Mouse (Mus musculus): ENCODE measurements around the gene Ophn1. TPM values are rescaled to one million over a fixed set of nuclear protein-coding genes. Genes with fewer than 3 reads are reported as not detected.
A peak's percentile ranks its signal among the peaks of the same experiment; 100 is the strongest.

Gene Ophn1
- polyA plus RNA-seq, 1 experiment from 2014 or later, result 46.0 TPM

- Histone ChIP-seq H3K36me3 (ENCODE audit: control insufficient read depth, insufficient read depth, low read length) (no peaks in the 10 kb centered on the region), H3K4me2 (ENCODE audit: low read length) (no peak overlapping the region), H3K27me3 (ENCODE audit: control insufficient read depth, insufficient read depth, low read depth, low read length) (no peaks in the 10 kb centered on the region), H3K27ac (ENCODE audit: low read length) (no peak overlapping the region), H3K4me3 (ENCODE audit: low read depth, low read length) (no peak overlapping the region), H3K9me3 (replicated peaks; ENCODE audit: control insufficient read depth, low read length, poor library complexity, severe bottlenecking) (no peaks in the 10 kb centered on the region), H3K4me1 (ENCODE audit: control insufficient read depth, insufficient read depth, low read length) (no peaks in the 10 kb centered on the region), H3K9ac (ENCODE audit: low read depth, low read length) (no peak overlapping the region)
- WGBS, result 95% methylated on average over 5 of the region's 5 CpGs
- no peak for ATAC-seq
These were observed 154.1 kb downstream of the Ophn1 start for GRCm38 (mm10) chrX:98736758-98737157.

GRCm38 (mm10) chrX:98722991-98723390 is 167.8 kb downstream of the Ophn1 start:
- Histone ChIP-seq H3K9ac (ENCODE audit: low read depth, low read length) (no peak overlapping the region), H3K27ac (ENCODE audit: low read length) (no peak overlapping the region), H3K27me3 (ENCODE audit: control insufficient read depth, insufficient read depth, low read depth, low read length) (no peaks in the 10 kb centered on the region), H3K4me2 (ENCODE audit: low read length) (no peak overlapping the region), H3K4me3 (ENCODE audit: low read depth, low read length) (no peak overlapping the region), H3K9me3 (replicated peaks; ENCODE audit: control insufficient read depth, low read length, poor library complexity, severe bottlenecking) (no peaks in the 10 kb centered on the region), H3K36me3 (ENCODE audit: control insufficient read depth, insufficient read depth, low read length) (no peaks in the 10 kb centered on the region), H3K4me1 (ENCODE audit: control insufficient read depth, insufficient read depth, low read length) (no peaks in the 10 kb centered on the region)
- WGBS, result 85% methylated on average over 10 of the region's 10 CpGs
- ATAC-seq, result no peak

GRCm38 (mm10) chrX:98707766-98708165 is 183.1 kb downstream of the Ophn1 start:
- H3K36me3 ChIP-seq (ENCODE audit: control insufficient read depth, insufficient read depth, low read length), result no peaks in the 10 kb centered on the region
- H3K9me3 ChIP-seq (replicated peaks; ENCODE audit: control insufficient read depth, low read length, poor library complexity, severe bottlenecking), result no peaks in the 10 kb centered on the region
- no peak overlapping the region for H3K4me3 ChIP-seq (ENCODE audit: low read depth, low read length)
- H3K27ac ChIP-seq (ENCODE audit: low read length), result no peak overlapping the region
- H3K27me3 ChIP-seq (ENCODE audit: control insufficient read depth, insufficient read depth, low read depth, low read length), result no peaks in the 10 kb centered on the region
- H3K9ac ChIP-seq (ENCODE audit: low read depth, low read length), result no peak overlapping the region
- H3K4me1 ChIP-seq (ENCODE audit: control insufficient read depth, insufficient read depth, low read length), result no peaks in the 10 kb centered on the region
- H3K4me2 ChIP-seq (ENCODE audit: low read length), result no peak overlapping the region
- ATAC-seq, result no peak

- 18% methylated on average over 4 of the region's 4 CpGs for WGBS
These were observed 189.2 kb downstream of the Ophn1 start for GRCm38 (mm10) chrX:98701635-98702034.

GRCm38 (mm10) chrX:98682603-98683002 is 208.2 kb downstream of the Ophn1 start:
- no peak overlapping the region for H3K4me2 ChIP-seq (ENCODE audit: low read length)
- H3K36me3 ChIP-seq (ENCODE audit: control insufficient read depth, insufficient read depth, low read length), result no peaks in the 10 kb centered on the region
- no peaks in the 10 kb centered on the region for H3K27me3 ChIP-seq (ENCODE audit: control insufficient read depth, insufficient read depth, low read depth, low read length)
- H3K27ac ChIP-seq (ENCODE audit: low read length), result no peak overlapping the region
- no peak overlapping the region for H3K4me3 ChIP-seq (ENCODE audit: low read depth, low read length)
- H3K9me3 ChIP-seq (replicated peaks; ENCODE audit: control insufficient read depth, low read length, poor library complexity, severe bottlenecking), result no peaks in the 10 kb centered on the region
- ATAC-seq, result no peak
- no peak overlapping the region for H3K9ac ChIP-seq (ENCODE audit: low read depth, low read length)
- H3K4me1 ChIP-seq (ENCODE audit: control insufficient read depth, insufficient read depth, low read length), result no peaks in the 10 kb centered on the region

More at GRCm38 (mm10) chrX:98701635-98702034, 189.2 kb downstream of the Ophn1 start:
- Histone ChIP-seq H3K4me1 (ENCODE audit: control insufficient read depth, insufficient read depth, low read length) (no peaks in the 10 kb centered on the region), H3K27me3 (ENCODE audit: control insufficient read depth, insufficient read depth, low read depth, low read length) (no peaks in the 10 kb centered on the region), H3K27ac (ENCODE audit: low read length) (no peak overlapping the region), H3K9me3 (replicated peaks; ENCODE audit: control insufficient read depth, low read length, poor library complexity, severe bottlenecking) (no peaks in the 10 kb centered on the region), H3K9ac (ENCODE audit: low read depth, low read length) (no peak overlapping the region), H3K4me3 (ENCODE audit: low read depth, low read length) (no peak overlapping the region), H3K4me2 (ENCODE audit: low read length) (no peak overlapping the region), H3K36me3 (ENCODE audit: control insufficient read depth, insufficient read depth, low read length) (no peaks in the 10 kb centered on the region)
- peak; percentile 80 for ATAC-seq

- H3K9ac ChIP-seq (ENCODE audit: low read depth, low read length), result no peak overlapping the region
- H3K4me1 ChIP-seq (ENCODE audit: control insufficient read depth, insufficient read depth, low read length), result no peaks in the 10 kb centered on the region
- H3K27me3 ChIP-seq (ENCODE audit: control insufficient read depth, insufficient read depth, low read depth, low read length), result no peaks in the 10 kb centered on the region
- no peaks in the 10 kb centered on the region for H3K36me3 ChIP-seq (ENCODE audit: control insufficient read depth, insufficient read depth, low read length)
- 86% methylated on average over 2 of the region's 2 CpGs for WGBS
- H3K27ac ChIP-seq (ENCODE audit: low read length), result no peak overlapping the region
- no peak overlapping the region for H3K4me3 ChIP-seq (ENCODE audit: low read depth, low read length)
- no peak overlapping the region for H3K4me2 ChIP-seq (ENCODE audit: low read length)
- H3K9me3 ChIP-seq (replicated peaks; ENCODE audit: control insufficient read depth, low read length, poor library complexity, severe bottlenecking), result no peaks in the 10 kb centered on the region
- ATAC-seq, result no peak
These were observed 209.5 kb downstream of the Ophn1 start for GRCm38 (mm10) chrX:98681281-98681680.

GRCm38 (mm10) chrX:98670988-98671387 is 219.8 kb downstream of the Ophn1 start:
- no peaks in the 10 kb centered on the region for H3K9me3 ChIP-seq (replicated peaks; ENCODE audit: control insufficient read depth, low read length, poor library complexity, severe bottlenecking)
- H3K9ac ChIP-seq (ENCODE audit: low read depth, low read length), result no peak overlapping the region
- no peaks in the 10 kb centered on the region for H3K4me1 ChIP-seq (ENCODE audit: control insufficient read depth, insufficient read depth, low read length)
- H3K4me2 ChIP-seq (ENCODE audit: low read length), result no peak overlapping the region
- no peaks in the 10 kb centered on the region for H3K27me3 ChIP-seq (ENCODE audit: control insufficient read depth, insufficient read depth, low read depth, low read length)
- ATAC-seq, result no peak
- H3K27ac ChIP-seq (ENCODE audit: low read length), result no peak overlapping the region
- no peaks in the 10 kb centered on the region for H3K36me3 ChIP-seq (ENCODE audit: control insufficient read depth, insufficient read depth, low read length)
- no peak overlapping the region for H3K4me3 ChIP-seq (ENCODE audit: low read depth, low read length)

- no peaks in the 10 kb centered on the region for H3K36me3 ChIP-seq (ENCODE audit: control insufficient read depth, insufficient read depth, low read length)
- no peak overlapping the region for H3K9ac ChIP-seq (ENCODE audit: low read depth, low read length)
- no peaks in the 10 kb centered on the region for H3K4me1 ChIP-seq (ENCODE audit: control insufficient read depth, insufficient read depth, low read length)
- no peak for ATAC-seq
- H3K27ac ChIP-seq (ENCODE audit: low read length), result no peak overlapping the region
- no peak overlapping the region for H3K4me2 ChIP-seq (ENCODE audit: low read length)
- H3K9me3 ChIP-seq (replicated peaks; ENCODE audit: control insufficient read depth, low read length, poor library complexity, severe bottlenecking), result no peaks in the 10 kb centered on the region
- H3K4me3 ChIP-seq (ENCODE audit: low read depth, low read length), result no peak overlapping the region
- no peaks in the 10 kb centered on the region for H3K27me3 ChIP-seq (ENCODE audit: control insufficient read depth, insufficient read depth, low read depth, low read length)
These were observed 239.4 kb downstream of the Ophn1 start for GRCm38 (mm10) chrX:98651431-98651830.

GRCm38 (mm10) chrX:98628666-98629404 is 262.0 kb downstream of the Ophn1 start:
- H3K4me3 ChIP-seq (ENCODE audit: low read depth, low read length), result no peak overlapping the region
- H3K27ac ChIP-seq (ENCODE audit: low read length), result no peak overlapping the region
- H3K4me1 ChIP-seq (ENCODE audit: control insufficient read depth, insufficient read depth, low read length), result no peaks in the 10 kb centered on the region
- H3K36me3 ChIP-seq (ENCODE audit: control insufficient read depth, insufficient read depth, low read length), result no peaks in the 10 kb centered on the region
- WGBS, result 39% methylated on average over 3 of the region's 3 CpGs
- no peak for ATAC-seq
- H3K9ac ChIP-seq (ENCODE audit: low read depth, low read length), result no peak overlapping the region
- no peak overlapping the region for H3K4me2 ChIP-seq (ENCODE audit: low read length)
- H3K27me3 ChIP-seq (ENCODE audit: control insufficient read depth, insufficient read depth, low read depth, low read length), result no peaks in the 10 kb centered on the region
- no peaks in the 10 kb centered on the region for H3K9me3 ChIP-seq (replicated peaks; ENCODE audit: control insufficient read depth, low read length, poor library complexity, severe bottlenecking)

Measured in midbrain, embryonic 16.5 days (tissue).